Mouse (Mus musculus) CH12.LX (cell line): ENCODE data around the gene Nxf3.

ENCODE experiments used
- CTCF ChIP-seq, 2 experiments: IDR thresholded peaks in 1 of 2; conservative IDR thresholded peaks in 1 of 2; 2 replicates each; pipeline ENCODE4 v1.5.1; 2011 to 2012; ENCODE audit warnings: low read depth in 2 of 2, low read length in 2 of 2, improper control_type of control experiment in 1 of 2, inconsistent platforms in 1 of 2, mild to moderate bottlenecking in 1 of 2, moderate library complexity in 1 of 2
- EP300 ChIP-seq: IDR thresholded peaks from 2 replicates; pipeline ENCODE4 v1.6.1; 2011; ENCODE audit warnings: low read length, improper control_type of control experiment
- KAT2A ChIP-seq: IDR thresholded peaks from 2 replicates; pipeline ENCODE4 v1.6.1; 2012; ENCODE audit warnings: low read length, improper control_type of control experiment, inconsistent platforms; ENCODE audit not compliant: insufficient replicate concordance
- POLR2A ChIP-seq: IDR thresholded peaks from 2 replicates; pipeline ENCODE4 v1.6.1; 2011; ENCODE audit warnings: low read depth, mild to moderate bottlenecking, improper control_type of control experiment, low read length

- TF ChIP-seq POLR2A, result no peak
- TF ChIP-seq KAT2A, result no peak
- TF ChIP-seq CTCF (conservative IDR thresholded peaks at IDR 0.05 in 1 of 2, IDR thresholded peaks at IDR 0.05 in 1 of 2; ENCODE audit: low read depth in 2 of 2, low read length in 2 of 2), result no peak
- TF ChIP-seq EP300, result no peak
Observed at GRCm38 (mm10) chrX:136030331-136030730, 54.7 kb downstream of the Nxf3 start.
